Mouse (Mus musculus) kidney, adult 8-10 months (tissue): ENCODE results near the gene Unc119.

Experiments used
- DNase-seq, 2 experiments: peaks; one replicate each; pipeline ENCODE4 v3.0.0; 2022

Gene Unc119

GRCm38 (mm10) chr11:78343381-78344327 lies at the start of gene Unc119:
Unc119 (plus strand) TSS chr11:78343482.
- DNase-seq = peak; percentile 74 to 77

GRCm38 (mm10) chr11:78294585-78294984 lies 48.7 kb upstream of the Unc119 start:
- DNase-seq = no peak

GRCm38 (mm10) chr11:78300917-78301316 lies 42.4 kb upstream of the Unc119 start:
- no peak for DNase-seq

GRCm38 (mm10) chr11:78301357-78302084 lies 41.8 kb upstream of the Unc119 start, which contains the start of gene Spag5:
Spag5 (plus strand) TSS chr11:78301529.
- DNase-seq = peak; percentile 84 to 92

- no peak for DNase-seq
Observed at GRCm38 (mm10) chr11:78305272-78305671, 38.0 kb upstream of the Unc119 start.

- DNase-seq = no peak
Observed at GRCm38 (mm10) chr11:78310861-78311511, 32.3 kb upstream of the Unc119 start.

- peak in 1 of 2 experiments; percentile 31 for DNase-seq
Observed at GRCm38 (mm10) chr11:78313662-78314061, 29.6 kb upstream of the Unc119 start.

GRCm38 (mm10) chr11:78318411-78318810 lies 24.9 kb upstream of the Unc119 start:
- no peak for DNase-seq

- DNase-seq = no peak
Observed at GRCm38 (mm10) chr11:78322076-78322831, 21.0 kb upstream of the Unc119 start.

GRCm38 (mm10) chr11:78322860-78323259 lies 20.4 kb upstream of the Unc119 start, which contains the start of gene Aldoc:
Aldoc (plus strand) TSS chr11:78322968.
- peak; percentile 92 to 96 for DNase-seq

GRCm38 (mm10) chr11:78324000-78324785 lies 19.1 kb upstream of the Unc119 start:
- DNase-seq = no peak

- DNase-seq = no peak
Observed at GRCm38 (mm10) chr11:78324965-78325364, 18.3 kb upstream of the Unc119 start.

GRCm38 (mm10) chr11:78327215-78327614 lies 16.1 kb upstream of the Unc119 start:
- DNase-seq = no peak

GRCm38 (mm10) chr11:78327634-78328511 lies 15.4 kb upstream of the Unc119 start, which contains the start of gene Pigs:
Pigs (plus strand) TSS chr11:78328415.
- DNase-seq = peak; percentile 97 to 99

- DNase-seq = no peak
Observed at GRCm38 (mm10) chr11:78328512-78329056, 14.7 kb upstream of the Unc119 start.

GRCm38 (mm10) chr11:78332676-78333075 lies 10.6 kb upstream of the Unc119 start:
- no peak for DNase-seq

GRCm38 (mm10) chr11:78333992-78334391 lies 9.3 kb upstream of the Unc119 start:
- no peak for DNase-seq

GRCm38 (mm10) chr11:78337040-78337439 lies 6.2 kb upstream of the Unc119 start:
- DNase-seq = no peak

GRCm38 (mm10) chr11:78341702-78342101 lies 1.6 kb upstream of the Unc119 start:
- DNase-seq = no peak

- DNase-seq = no peak
Observed at GRCm38 (mm10) chr11:78344328-78344889, 1.1 kb downstream of the Unc119 start.
